Mouse (Mus musculus): ENCODE data around the gene Ppp1r3e. TPM values are rescaled to one million over a fixed set of nuclear protein-coding genes. Genes with fewer than 3 reads are reported as not detected.

Ppp1r3e gene
- polyA plus RNA-seq, 1 experiment: 22.1 TPM

GRCm38 (mm10) chr14:54874165-54874564, 3.2 kb downstream of the Ppp1r3e start:
- no peaks in the 10 kb centered on the region for H3K27me3 ChIP-seq (ENCODE audit: control insufficient read depth, insufficient read depth, low read length)
- TF ChIP-seq CTCF (IDR thresholded peaks at IDR 0.05; ENCODE audit: borderline replicate concordance, insufficient read depth, low read depth, low read length): no peak
- no peak for TF ChIP-seq POLR2A (IDR thresholded peaks at IDR 0.05; ENCODE audit: borderline replicate concordance, insufficient read depth, low read length)
- H3K4me1 ChIP-seq (ENCODE audit: control insufficient read depth, insufficient read depth, low read length): no peaks in the 10 kb centered on the region
- no peak overlapping the region for H3K27ac ChIP-seq (ENCODE audit: insufficient read depth, low read length)
- no peak overlapping the region for H3K4me3 ChIP-seq (replicated peaks; ENCODE audit: insufficient read depth, low read depth, low read length)
- no peak for DNase-seq
- WGBS: 81% methylated on average over 3 of the region's 3 CpGs

GRCm38 (mm10) chr14:54870861-54871260, 6.5 kb downstream of the Ppp1r3e start, which contains the start of gene Homez:
Gene Homez, minus strand, starts transcription at chr14:54870961.
- TF ChIP-seq POLR2A (IDR thresholded peaks at IDR 0.05; ENCODE audit: borderline replicate concordance, insufficient read depth, low read length) (no peak), CTCF (IDR thresholded peaks at IDR 0.05; ENCODE audit: borderline replicate concordance, insufficient read depth, low read depth, low read length) (no peak)
- WGBS: 90% methylated on average over 5 of the region's 5 CpGs

DNA sequence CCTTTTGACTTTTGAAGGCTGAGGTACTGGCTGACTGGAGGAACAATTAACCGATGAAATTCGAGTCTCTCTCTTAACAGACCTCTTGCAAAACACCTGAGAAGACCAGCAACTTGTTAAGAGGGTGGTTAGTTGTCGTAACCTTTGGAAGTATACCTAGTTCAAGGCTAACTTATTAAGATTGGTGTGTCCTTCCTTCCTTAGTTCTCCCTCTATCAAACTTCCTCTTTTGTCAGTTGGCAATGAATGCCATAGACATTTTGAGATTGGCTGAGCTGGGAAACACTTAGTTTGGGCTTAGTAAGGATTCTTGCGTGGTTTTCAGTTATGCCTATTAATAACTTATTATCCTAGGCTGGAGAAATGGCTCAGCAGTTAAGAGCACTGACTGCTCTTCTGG, 9.3 kb downstream of the Ppp1r3e start:
- 86% methylated on average over 4 of the region's 4 CpGs for WGBS
- no peaks in the 10 kb centered on the region for H3K27me3 ChIP-seq (ENCODE audit: control insufficient read depth, insufficient read depth, low read length)
- TF ChIP-seq POLR2A (IDR thresholded peaks at IDR 0.05; ENCODE audit: borderline replicate concordance, insufficient read depth, low read length) (no peak), CTCF (IDR thresholded peaks at IDR 0.05; ENCODE audit: borderline replicate concordance, insufficient read depth, low read depth, low read length) (no peak)
- no peak for DNase-seq
- H3K27ac ChIP-seq (ENCODE audit: insufficient read depth, low read length): no peak overlapping the region
- no peaks in the 10 kb centered on the region for H3K4me1 ChIP-seq (ENCODE audit: control insufficient read depth, insufficient read depth, low read length)
- H3K4me3 ChIP-seq (replicated peaks; ENCODE audit: insufficient read depth, low read depth, low read length): no peak overlapping the region

More at GRCm38 (mm10) chr14:54870861-54871260, 6.5 kb downstream of the Ppp1r3e start, which contains the start of gene Homez:
- Histone ChIP-seq H3K4me1 (ENCODE audit: control insufficient read depth, insufficient read depth, low read length) (no peaks in the 10 kb centered on the region), H3K4me3 (replicated peaks; ENCODE audit: insufficient read depth, low read depth, low read length) (no peak within 1 kb of the TSS), H3K27me3 (ENCODE audit: control insufficient read depth, insufficient read depth, low read length) (no peaks in the 10 kb centered on the region), H3K27ac (ENCODE audit: insufficient read depth, low read length) (no peak within 1 kb of the TSS)
- no peak for DNase-seq

DNA sequence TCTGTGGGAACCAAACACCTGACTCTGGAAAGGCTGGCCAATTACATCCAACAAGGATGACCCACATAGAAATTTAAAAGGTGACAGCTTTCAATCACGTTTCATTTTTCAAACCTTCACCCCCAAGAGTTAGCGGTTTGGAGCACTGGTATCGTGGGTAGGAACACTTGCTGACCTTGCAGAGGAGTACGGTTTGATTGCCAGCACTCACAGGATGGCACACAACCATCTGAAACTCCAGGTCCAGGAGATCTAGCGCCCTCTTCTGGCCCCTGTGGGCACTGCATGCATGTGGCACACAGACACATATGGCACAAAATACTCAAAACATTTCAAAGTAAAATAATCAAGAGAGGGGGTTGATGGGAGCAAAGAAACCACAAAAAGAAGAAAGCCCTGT, 10.4 kb downstream of the Ppp1r3e start:
- DNase-seq: no peak
- Histone ChIP-seq H3K27ac (ENCODE audit: insufficient read depth, low read length) (no peak overlapping the region), H3K4me3 (replicated peaks; ENCODE audit: insufficient read depth, low read depth, low read length) (no peak overlapping the region), H3K27me3 (ENCODE audit: control insufficient read depth, insufficient read depth, low read length) (no peaks in the 10 kb centered on the region), H3K4me1 (ENCODE audit: control insufficient read depth, insufficient read depth, low read length) (no peaks in the 10 kb centered on the region)
- 50% methylated on average over 5 of the region's 5 CpGs for WGBS
- peak; percentile 23; the same call in 1 of the 2 replicates for TF ChIP-seq CTCF (IDR thresholded peaks at IDR 0.05; ENCODE audit: borderline replicate concordance, insufficient read depth, low read depth, low read length)
- no peak for TF ChIP-seq POLR2A (IDR thresholded peaks at IDR 0.05; ENCODE audit: borderline replicate concordance, insufficient read depth, low read length)

- TF ChIP-seq POLR2A (IDR thresholded peaks at IDR 0.05; ENCODE audit: borderline replicate concordance, insufficient read depth, low read length) (no peak), CTCF (IDR thresholded peaks at IDR 0.05; ENCODE audit: borderline replicate concordance, insufficient read depth, low read depth, low read length) (no peak)
- WGBS: 67% methylated on average over 3 of the region's 3 CpGs
- H3K4me3 ChIP-seq (replicated peaks; ENCODE audit: insufficient read depth, low read depth, low read length): no peak overlapping the region
- no peak overlapping the region for H3K27ac ChIP-seq (ENCODE audit: insufficient read depth, low read length)
- H3K4me1 ChIP-seq (ENCODE audit: control insufficient read depth, insufficient read depth, low read length): no peaks in the 10 kb centered on the region
- no peak for DNase-seq
- H3K27me3 ChIP-seq (ENCODE audit: control insufficient read depth, insufficient read depth, low read length): no peaks in the 10 kb centered on the region
Observed at GRCm38 (mm10) chr14:54866268-54866667, 11.1 kb downstream of the Ppp1r3e start.

- no peak overlapping the region for H3K27ac ChIP-seq (ENCODE audit: insufficient read depth, low read length)
- no peak overlapping the region for H3K4me3 ChIP-seq (replicated peaks; ENCODE audit: insufficient read depth, low read depth, low read length)
- H3K27me3 ChIP-seq (ENCODE audit: control insufficient read depth, insufficient read depth, low read length): no peaks in the 10 kb centered on the region
- TF ChIP-seq POLR2A (IDR thresholded peaks at IDR 0.05; ENCODE audit: borderline replicate concordance, insufficient read depth, low read length) (no peak), CTCF (IDR thresholded peaks at IDR 0.05; ENCODE audit: borderline replicate concordance, insufficient read depth, low read depth, low read length) (no peak)
- H3K4me1 ChIP-seq (ENCODE audit: control insufficient read depth, insufficient read depth, low read length): no peaks in the 10 kb centered on the region
- 76% methylated on average over 5 of the region's 5 CpGs for WGBS
- no peak for DNase-seq
Observed at GRCm38 (mm10) chr14:54865626-54866025, 11.7 kb downstream of the Ppp1r3e start.

GRCm38 (mm10) chr14:54864313-54865036, 12.9 kb downstream of the Ppp1r3e start:
- TF ChIP-seq POLR2A (IDR thresholded peaks at IDR 0.05; ENCODE audit: borderline replicate concordance, insufficient read depth, low read length): no peak
- no peak for TF ChIP-seq CTCF (IDR thresholded peaks at IDR 0.05; ENCODE audit: borderline replicate concordance, insufficient read depth, low read depth, low read length)
- 12% methylated on average over 21 of the region's 21 CpGs for WGBS
- Histone ChIP-seq H3K4me3 (replicated peaks; ENCODE audit: insufficient read depth, low read depth, low read length) (peak overlapping the region; percentile 86), H3K27me3 (ENCODE audit: control insufficient read depth, insufficient read depth, low read length) (no peaks in the 10 kb centered on the region), H3K4me1 (ENCODE audit: control insufficient read depth, insufficient read depth, low read length) (no peaks in the 10 kb centered on the region), H3K27ac (ENCODE audit: insufficient read depth, low read length) (no peak overlapping the region)
- no peak for DNase-seq

Data from cerebellum, adult 2 months (tissue).